Mouse (Mus musculus) heart, postnatal 0 days (tissue): Measurements from ENCODE around the gene Runx1. TPM values are rescaled to one million over a fixed set of nuclear protein-coding genes. Genes with fewer than 3 reads are reported as not detected.
A peak's percentile ranks its signal among the peaks of the same experiment; 100 is the strongest.

ENCODE experiments used
- ATAC-seq: fragments of 200-750 bp; cut with Nextera tagmentation; 2 replicates; pipeline ENCODE4 v1.8.0; 2017; ENCODE audit warnings: low read depth, moderate number of reproducible peaks, moderate library complexity; ENCODE audit not compliant: insufficient read depth
- DNase-seq: peaks from one replicate; pipeline ENCODE4 v3.0.0-alpha.2; 2016; ENCODE audit warnings: low spot score
- H3K27ac ChIP-seq: fragments of 300-500 bp; sonication (generic); 2 replicates; pipeline ENCODE4 v1.5.1; 2014; ENCODE audit warnings: low read depth, mild to moderate bottlenecking
- H3K27me3 ChIP-seq: fragments of 300-500 bp; sonication (generic); 2 replicates; pipeline ENCODE4 v1.6.1; 2014; ENCODE audit warnings: low read length, mixed read lengths; ENCODE audit not compliant: control insufficient read depth, insufficient read depth
- H3K36me3 ChIP-seq: fragments of 300-500 bp; sonication (generic); replicated peaks from 2 replicates; pipeline ENCODE4 v1.6.1; 2014; ENCODE audit warnings: low read length, mixed read lengths; ENCODE audit not compliant: control insufficient read depth, insufficient read depth
- H3K4me1 ChIP-seq: fragments of 300-500 bp; sonication (generic); 2 replicates; pipeline ENCODE4 v1.6.1; 2014; ENCODE audit warnings: antibody characterized with exemption; ENCODE audit not compliant: control insufficient read depth, insufficient read depth
- H3K4me2 ChIP-seq: fragments of 300-500 bp; sonication (generic); 2 replicates; pipeline ENCODE4 v1.6.1; 2014; ENCODE audit warnings: low read depth, mild to moderate bottlenecking, low read length, moderate library complexity
- H3K4me3 ChIP-seq: fragments of 300-500 bp; sonication (generic); 2 replicates; pipeline ENCODE4 v1.5.1; 2014; ENCODE audit warnings: low read depth, low read length
- H3K9ac ChIP-seq: fragments of 300-500 bp; sonication (generic); replicated peaks from 2 replicates; pipeline ENCODE4 v1.6.1; 2014; ENCODE audit warnings: low read depth, low read length, mixed read lengths
- H3K9me3 ChIP-seq: fragments of 300-500 bp; sonication (generic); replicated peaks from 2 replicates; pipeline ENCODE4 v1.6.1; 2016; ENCODE audit warnings: low read length; ENCODE audit not compliant: control insufficient read depth
- CTCF ChIP-seq: IDR thresholded peaks from 2 replicates; pipeline ENCODE4 v1.5.1; 2016; ENCODE audit warnings: antibody characterized with exemption, control low read depth, low read depth
- EP300 ChIP-seq: IDR thresholded peaks from 2 replicates; pipeline ENCODE4 v1.6.1; 2016; ENCODE audit warnings: antibody characterized with exemption, low read depth
- WGBS: fragments of 180-500 bp; shearing (Covaris S2); extraction: QIAGEN DNeasy Blood & Tissue Kit; methylation state at CpG from one replicate; pipeline ENCODE4 v1.1.7; 2014; 5-methylcytosine and 5-hydroxymethylcytosine counted together
- polyA plus RNA-seq: library from polyadenylated mRNA; unstranded; fragments of >200 nt; fragmentation: Nextera tagmentation; extraction: Ambion mirVana; gene quantifications from 2 replicates; pipeline ENCODE4 v1.2.1, GENCODE M21; 2015
- total RNA-seq: library from RNA; depleted of rRNA; stranded (reverse); fragments of >200 nt; gene quantifications from 2 replicates; pipeline ENCODE4 v1.2.3, GENCODE M21; 2014; ENCODE audit warnings: low replicate concordance

Runx1 gene
- total and polyA plus RNA-seq, 2 experiments from 2014 or later: 0.33 to 1.3 TPM

GRCm38 (mm10) chr16:92838709-92839108, 12.8 kb upstream of the Runx1 start:
- H3K9me3 ChIP-seq: no peaks in the 10 kb centered on the region
- no peak overlapping the region for H3K27ac ChIP-seq
- TF ChIP-seq CTCF: no peak
- TF ChIP-seq EP300: no peak
- ATAC-seq: no peak
- H3K4me2 ChIP-seq: no peak overlapping the region
- no peak overlapping the region for H3K9ac ChIP-seq
- H3K4me3 ChIP-seq: no peak overlapping the region
- no peaks in the 10 kb centered on the region for H3K36me3 ChIP-seq
- no peaks in the 10 kb centered on the region for H3K4me1 ChIP-seq
- 0 out of 2 replicates have a peak, but pooled peaks cover 3% of the 10 kb centered on the region for H3K27me3 ChIP-seq
- DNase-seq: no peak

DNA sequence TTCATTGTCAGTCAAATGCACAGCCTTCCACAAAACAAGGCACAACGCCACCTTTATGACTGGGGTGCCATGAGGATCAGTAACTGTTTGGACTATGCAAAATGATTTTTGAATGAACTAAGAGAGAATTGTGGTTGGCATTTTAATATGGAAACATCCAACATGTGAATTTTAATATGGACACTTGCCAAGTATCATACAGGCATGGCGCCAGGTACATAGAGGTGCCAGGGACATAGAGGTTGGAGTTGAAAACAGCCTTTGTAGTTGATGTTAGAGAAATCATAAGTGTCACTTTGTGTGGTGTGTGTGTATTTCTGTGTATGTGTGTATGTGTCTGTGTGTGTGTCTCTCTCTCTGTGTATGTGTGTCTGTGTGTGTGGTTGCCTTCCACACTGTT, 5.4 kb upstream of the Runx1 start:
- TF ChIP-seq CTCF (no peak), EP300 (no peak)
- DNase-seq (no peak), ATAC-seq (no peak)
- Histone ChIP-seq H3K4me1 (no peaks in the 10 kb centered on the region), H3K4me2 (no peak overlapping the region), H3K27me3 (peaks cover 46% of the 10 kb centered on the region), H3K9me3 (no peaks in the 10 kb centered on the region), H3K9ac (no peak overlapping the region), H3K4me3 (no peak overlapping the region), H3K27ac (no peak overlapping the region), H3K36me3 (no peaks in the 10 kb centered on the region)
- 89% methylated on average over 2 of the region's 2 CpGs for WGBS

DNA sequence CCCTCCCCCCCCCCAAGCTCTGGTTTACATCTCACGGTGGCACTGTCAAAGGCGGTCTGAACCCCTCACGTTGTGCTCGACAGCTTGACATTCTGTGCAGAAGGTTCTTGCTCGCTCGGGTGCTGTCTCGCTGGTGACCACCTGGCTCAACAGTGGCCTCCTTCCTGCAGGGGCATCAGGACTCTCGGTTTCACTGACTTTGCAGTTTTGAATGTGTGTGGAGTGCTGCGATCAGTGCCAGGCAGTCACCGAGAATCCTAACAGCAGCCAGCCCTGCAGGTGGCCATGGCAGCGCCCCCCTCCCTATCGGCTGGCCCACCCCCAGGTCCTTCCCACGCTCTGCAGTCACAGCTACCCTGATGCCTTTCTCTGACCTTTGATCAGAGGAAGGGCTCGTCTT, 4.5 kb upstream of the Runx1 start:
- H3K4me3 ChIP-seq: no peak overlapping the region
- no peak for ATAC-seq
- no peaks in the 10 kb centered on the region for H3K9me3 ChIP-seq
- H3K4me1 ChIP-seq: no peaks in the 10 kb centered on the region
- 31% methylated on average over 14 of the region's 14 CpGs for WGBS
- no peak overlapping the region for H3K27ac ChIP-seq
- TF ChIP-seq CTCF: no peak
- H3K36me3 ChIP-seq: no peaks in the 10 kb centered on the region
- peaks cover 47% of the 10 kb centered on the region for H3K27me3 ChIP-seq
- H3K9ac ChIP-seq: no peak overlapping the region
- no peak overlapping the region for H3K4me2 ChIP-seq
- DNase-seq: no peak

- WGBS: 52% methylated on average over 8 of the region's 8 CpGs
- H3K9ac ChIP-seq: no peak overlapping the region
- ATAC-seq (no peak), DNase-seq (no peak)
- H3K27ac ChIP-seq: no peak overlapping the region
- H3K4me2 ChIP-seq: no peak overlapping the region
- H3K27me3 ChIP-seq: peaks cover 56% of the 10 kb centered on the region
- H3K4me3 ChIP-seq: no peak overlapping the region
- H3K4me1 ChIP-seq: no peaks in the 10 kb centered on the region
- TF ChIP-seq EP300 (no peak), CTCF (no peak)
- no peaks in the 10 kb centered on the region for H3K36me3 ChIP-seq
- no peaks in the 10 kb centered on the region for H3K9me3 ChIP-seq
Measured at GRCm38 (mm10) chr16:92828308-92828862, 2.4 kb upstream of the Runx1 start.

DNA sequence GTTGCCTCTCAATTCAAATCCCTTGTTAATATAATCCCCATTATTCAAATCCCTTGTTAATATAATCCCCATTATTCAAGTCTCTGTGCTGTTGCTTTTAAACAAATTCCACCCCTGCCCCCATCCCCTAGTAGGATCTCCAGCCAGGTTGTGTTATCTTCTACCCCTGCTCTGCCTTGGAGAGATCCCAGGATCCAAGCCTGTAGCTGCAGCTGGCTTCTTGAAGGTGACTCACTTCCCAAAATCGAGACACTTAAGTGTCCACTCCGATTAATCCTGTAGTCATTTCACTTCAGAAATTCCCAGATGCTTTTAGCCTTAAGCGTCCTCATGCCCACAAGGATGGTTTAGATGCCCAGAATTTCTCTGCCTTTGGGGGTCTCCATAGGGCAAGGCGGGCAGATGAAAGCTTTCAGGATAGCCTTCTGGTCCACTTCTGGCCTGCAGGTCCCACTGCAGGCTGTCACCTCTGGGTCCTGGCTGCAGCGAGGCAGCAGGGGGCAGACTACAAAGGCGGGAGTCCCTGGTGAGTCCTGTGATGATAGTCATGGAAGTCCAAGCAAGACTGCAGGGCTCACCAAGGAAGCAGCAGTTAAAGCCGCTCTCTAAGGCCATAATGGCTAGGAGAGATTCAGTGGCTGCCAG, 1.8 kb upstream of the Runx1 start:
- Histone ChIP-seq H3K9me3 (no peaks in the 10 kb centered on the region), H3K27me3 (peaks cover 56% of the 10 kb centered on the region), H3K36me3 (no peaks in the 10 kb centered on the region), H3K4me1 (no peaks in the 10 kb centered on the region), H3K27ac (no peak overlapping the region), H3K4me2 (no peak overlapping the region), H3K4me3 (no peak overlapping the region), H3K9ac (no peak overlapping the region)
- ATAC-seq: 0 out of 2 replicates have a peak, but pooled peaks have one; percentile 44
- peak; percentile 28 for DNase-seq
- 42% methylated on average over 7 of the region's 7 CpGs for WGBS
- TF ChIP-seq CTCF: peak; percentile 58
- no peak for TF ChIP-seq EP300

GRCm38 (mm10) chr16:92826683-92827082, 734 bp upstream of the Runx1 start:
- 79% methylated on average over 6 of the region's 6 CpGs for WGBS
- TF ChIP-seq CTCF: no peak
- no peak for TF ChIP-seq EP300
- Histone ChIP-seq H3K27ac (no peak overlapping the region), H3K9ac (no peak overlapping the region), H3K27me3 (peaks cover 53% of the 10 kb centered on the region), H3K9me3 (no peaks in the 10 kb centered on the region), H3K36me3 (no peaks in the 10 kb centered on the region), H3K4me2 (no peak overlapping the region), H3K4me1 (no peaks in the 10 kb centered on the region), H3K4me3 (no peak overlapping the region)
- ATAC-seq: no peak
- no peak for DNase-seq
